Mouse (Mus musculus) cerebellum, adult 18-20 months (tissue): ENCODE results near the gene Immt.
"Not testable (repeated sequence)": the region's sequence is repeated elsewhere in the genome, so short reads cannot be mapped to it uniquely, and the experiment has no call there.

ENCODE experiments used
- DNase-seq, 2 experiments: peaks; one replicate each; pipeline ENCODE4 v3.0.0; 2021

Immt gene

GRCm38 (mm10) chr6:71867751-71868150, 36.6 kb downstream of the Immt start:
- DNase-seq, result no peak

- DNase-seq, result no peak
Observed at GRCm38 (mm10) chr6:71868809-71869208, 37.7 kb downstream of the Immt start.

- DNase-seq, result no peak
Observed at GRCm38 (mm10) chr6:71871396-71871795, 40.3 kb downstream of the Immt start.

- no peak for DNase-seq
Observed at GRCm38 (mm10) chr6:71877965-71878760, 47.0 kb downstream of the Immt start.

- no peak for DNase-seq
Observed at GRCm38 (mm10) chr6:71893263-71893662, 62.1 kb downstream of the Immt start.

GRCm38 (mm10) chr6:71907702-71908235, 76.6 kb downstream of the Immt start:
- no peak for DNase-seq

GRCm38 (mm10) chr6:71908481-71909381, 77.6 kb downstream of the Immt start, which contains the start of the genes Ptcd3 and Polr1a:
Gene Ptcd3, minus strand, starts transcription at chr6:71908750.
Gene Polr1a, plus strand, starts transcription at chr6:71909053.
- peak; percentile 89 to 93 for DNase-seq

GRCm38 (mm10) chr6:71909384-71909783, 78.3 kb downstream of the Immt start:
- DNase-seq, result no peak

- peak in 1 of 2 experiments; percentile 15 for DNase-seq
Observed at GRCm38 (mm10) chr6:71909840-71910239, 78.7 kb downstream of the Immt start.

- no peak for DNase-seq
Observed at GRCm38 (mm10) chr6:71911686-71912450, 80.7 kb downstream of the Immt start.

- DNase-seq, result no peak
Observed at GRCm38 (mm10) chr6:71920752-71921151, 89.6 kb downstream of the Immt start.

GRCm38 (mm10) chr6:71925233-71925632, 94.1 kb downstream of the Immt start:
- not testable (repeated sequence) for DNase-seq
